Mouse (Mus musculus): Measurements from ENCODE around the gene Slc40a1. TPM values are rescaled to one million over a fixed set of nuclear protein-coding genes. Genes with fewer than 3 reads are reported as not detected.

The Slc40a1 gene
- total and polyA plus RNA-seq, 3 experiments, result 7.4 to 19.5 (median 13.5) TPM

DNA sequence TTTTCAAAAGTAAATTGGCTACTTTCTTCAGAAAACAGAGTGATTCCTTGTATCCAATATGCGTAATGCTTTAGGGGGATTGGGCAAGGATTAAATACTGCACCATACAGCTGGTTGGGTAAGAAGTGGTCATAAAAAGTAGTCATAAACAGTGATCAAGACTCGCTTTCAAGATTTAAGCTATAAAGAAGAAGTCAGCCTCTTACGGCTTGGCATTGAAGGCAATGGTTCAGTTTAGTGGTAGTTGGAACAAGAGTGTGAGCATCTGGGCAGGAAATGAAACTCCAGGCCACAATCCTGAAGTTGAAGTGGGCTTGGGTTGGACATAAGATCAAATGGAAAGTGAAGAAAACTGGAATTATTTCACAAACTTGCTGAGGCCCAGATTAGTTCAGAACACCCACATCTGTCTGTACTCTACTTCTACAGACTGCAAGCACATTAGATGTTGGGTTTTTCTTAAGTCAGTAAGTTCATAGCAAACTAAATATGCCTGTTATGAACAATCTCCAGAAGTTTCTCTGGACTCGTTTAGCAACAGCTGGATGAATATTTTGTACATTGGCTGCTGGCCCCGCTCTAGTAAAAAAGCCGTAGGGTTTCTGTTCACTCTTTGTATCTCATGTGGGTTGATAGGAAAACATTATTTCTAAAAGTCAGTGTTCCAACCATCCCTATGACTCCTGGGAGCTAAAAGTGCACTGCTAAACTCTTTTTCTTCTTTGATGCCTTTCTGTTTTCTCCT, 32.0 kb downstream of the Slc40a1 start:
- intact Hi-C loops (cut with DNase I), result no loop called here
- 74% methylated on average over 6 of the region's 6 CpGs for WGBS

GRCm38 (mm10) chr1:45891986-45892385, 34.3 kb downstream of the Slc40a1 start:
- no peak for DNase-seq
- no peaks in the 10 kb centered on the region; the same call in 1 of the 2 replicates for H3K4me1 ChIP-seq (ENCODE audit: control insufficient read depth, insufficient read depth, low read length)
- 52% methylated on average over 2 of the region's 2 CpGs for WGBS
- H3K4me3 ChIP-seq, result no peak overlapping the region
- no peak overlapping the region for H3K27ac ChIP-seq
- intact Hi-C loops (cut with DNase I), result no loop called here
- no peaks in the 10 kb centered on the region for H3K36me3 ChIP-seq (ENCODE audit: control insufficient read depth, insufficient read depth, low read length)
- TF ChIP-seq CTCF (IDR thresholded peaks at IDR 0.05) (no peak), POLR2A (IDR thresholded peaks at IDR 0.05; ENCODE audit: insufficient read depth, low read depth, low read length) (no peak), EP300 (IDR thresholded peaks at IDR 0.05; ENCODE audit: insufficient read depth, low read depth, low read length) (no peak)
- no peak overlapping the region for H3K9ac ChIP-seq (ENCODE audit: low read depth, low read length)
- no peaks in the 10 kb centered on the region for H3K27me3 ChIP-seq (ENCODE audit: control insufficient read depth, insufficient read depth, low read length)
- H3K79me2 ChIP-seq (replicated peaks; ENCODE audit: control insufficient read depth, insufficient read depth, low read length), result no peaks in the 10 kb centered on the region

More for the DNA sequence above, 32.0 kb downstream of the Slc40a1 start:
- DNase-seq, result peak in 1 of 2 experiments; percentile 14
- Histone ChIP-seq H3K27me3 (ENCODE audit: control insufficient read depth, insufficient read depth, low read length) (no peaks in the 10 kb centered on the region), H3K79me2 (replicated peaks; ENCODE audit: control insufficient read depth, insufficient read depth, low read length) (no peaks in the 10 kb centered on the region), H3K4me1 (ENCODE audit: control insufficient read depth, insufficient read depth, low read length) (no peaks in the 10 kb centered on the region; the same call in 1 of the 2 replicates), H3K27ac (peak overlapping the region; percentile 20), H3K36me3 (ENCODE audit: control insufficient read depth, insufficient read depth, low read length) (no peaks in the 10 kb centered on the region), H3K9ac (ENCODE audit: low read depth, low read length) (no peak overlapping the region), H3K4me3 (no peak overlapping the region)
- TF ChIP-seq POLR2A (IDR thresholded peaks at IDR 0.05; ENCODE audit: insufficient read depth, low read depth, low read length) (no peak), EP300 (IDR thresholded peaks at IDR 0.05; ENCODE audit: insufficient read depth, low read depth, low read length) (no peak), CTCF (IDR thresholded peaks at IDR 0.05) (no peak)

GRCm38 (mm10) chr1:45890173-45890572, 36.1 kb downstream of the Slc40a1 start, which contains the start of gene Gm5269:
Gm5269 (minus strand) TSS chr1:45890273.
- Histone ChIP-seq H3K4me1 (ENCODE audit: control insufficient read depth, insufficient read depth, low read length) (no peaks in the 10 kb centered on the region; the same call in 1 of the 2 replicates), H3K36me3 (ENCODE audit: control insufficient read depth, insufficient read depth, low read length) (no peaks in the 10 kb centered on the region)
- intact Hi-C loops (cut with DNase I), result no loop called here

DNA sequence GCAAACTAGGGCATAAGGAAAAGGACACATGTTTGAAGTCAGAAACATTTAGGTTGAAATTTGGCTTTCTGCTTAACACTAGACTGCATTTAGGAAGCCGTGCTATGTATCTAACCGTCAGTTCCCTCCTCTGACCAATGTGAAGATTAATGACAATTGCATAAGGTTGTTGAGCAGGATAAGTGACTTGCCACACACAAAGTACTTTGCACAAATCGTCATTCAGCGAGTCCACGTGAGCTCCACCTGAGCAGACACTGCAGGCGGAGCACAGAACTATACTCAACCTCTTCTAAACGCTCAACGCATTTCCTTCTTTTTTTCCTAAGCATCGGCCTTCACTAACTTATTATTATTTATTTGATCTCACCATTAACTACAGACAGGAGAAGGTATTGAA, 39.5 kb downstream of the Slc40a1 start:
- H3K27ac ChIP-seq, result no peak overlapping the region
- H3K9ac ChIP-seq (ENCODE audit: low read depth, low read length), result no peak overlapping the region
- WGBS, result 91% methylated on average over 9 of the region's 9 CpGs
- TF ChIP-seq EP300 (IDR thresholded peaks at IDR 0.05; ENCODE audit: insufficient read depth, low read depth, low read length) (no peak), POLR2A (IDR thresholded peaks at IDR 0.05; ENCODE audit: insufficient read depth, low read depth, low read length) (no peak), CTCF (IDR thresholded peaks at IDR 0.05) (no peak)
- H3K36me3 ChIP-seq (ENCODE audit: control insufficient read depth, insufficient read depth, low read length), result no peaks in the 10 kb centered on the region
- no peaks in the 10 kb centered on the region for H3K79me2 ChIP-seq (replicated peaks; ENCODE audit: control insufficient read depth, insufficient read depth, low read length)
- H3K4me3 ChIP-seq, result no peak overlapping the region
- H3K27me3 ChIP-seq (ENCODE audit: control insufficient read depth, insufficient read depth, low read length), result no peaks in the 10 kb centered on the region
- intact Hi-C loops (cut with DNase I), result no loop called here
- no peaks in the 10 kb centered on the region for H3K4me1 ChIP-seq (ENCODE audit: control insufficient read depth, insufficient read depth, low read length)
- DNase-seq, result no peak

More at GRCm38 (mm10) chr1:45890173-45890572, 36.1 kb downstream of the Slc40a1 start, which contains the start of gene Gm5269:
- Histone ChIP-seq H3K27ac (no peak within 1 kb of the TSS), H3K27me3 (ENCODE audit: control insufficient read depth, insufficient read depth, low read length) (no peaks in the 10 kb centered on the region), H3K4me3 (no peak within 1 kb of the TSS), H3K79me2 (replicated peaks; ENCODE audit: control insufficient read depth, insufficient read depth, low read length) (no peaks in the 10 kb centered on the region), H3K9ac (ENCODE audit: low read depth, low read length) (no peak within 1 kb of the TSS)
- no peak for DNase-seq
- TF ChIP-seq EP300 (IDR thresholded peaks at IDR 0.05; ENCODE audit: insufficient read depth, low read depth, low read length), result no peak
- no peak for TF ChIP-seq CTCF (IDR thresholded peaks at IDR 0.05)
- TF ChIP-seq POLR2A (IDR thresholded peaks at IDR 0.05; ENCODE audit: insufficient read depth, low read depth, low read length), result no peak

- Histone ChIP-seq H3K4me3 (no peak overlapping the region), H3K27ac (no peak overlapping the region), H3K79me2 (replicated peaks; ENCODE audit: control insufficient read depth, insufficient read depth, low read length) (no peaks in the 10 kb centered on the region), H3K36me3 (ENCODE audit: control insufficient read depth, insufficient read depth, low read length) (no peaks in the 10 kb centered on the region), H3K4me1 (ENCODE audit: control insufficient read depth, insufficient read depth, low read length) (no peaks in the 10 kb centered on the region), H3K9ac (ENCODE audit: low read depth, low read length) (no peak overlapping the region), H3K27me3 (ENCODE audit: control insufficient read depth, insufficient read depth, low read length) (no peaks in the 10 kb centered on the region)
- intact Hi-C loops (cut with DNase I), result no loop called here
- no peak for DNase-seq
- TF ChIP-seq POLR2A (IDR thresholded peaks at IDR 0.05; ENCODE audit: insufficient read depth, low read depth, low read length), result no peak
- TF ChIP-seq EP300 (IDR thresholded peaks at IDR 0.05; ENCODE audit: insufficient read depth, low read depth, low read length), result no peak
- TF ChIP-seq CTCF (IDR thresholded peaks at IDR 0.05), result no peak
Measured at GRCm38 (mm10) chr1:45883378-45883777, 42.9 kb downstream of the Slc40a1 start.

DNA sequence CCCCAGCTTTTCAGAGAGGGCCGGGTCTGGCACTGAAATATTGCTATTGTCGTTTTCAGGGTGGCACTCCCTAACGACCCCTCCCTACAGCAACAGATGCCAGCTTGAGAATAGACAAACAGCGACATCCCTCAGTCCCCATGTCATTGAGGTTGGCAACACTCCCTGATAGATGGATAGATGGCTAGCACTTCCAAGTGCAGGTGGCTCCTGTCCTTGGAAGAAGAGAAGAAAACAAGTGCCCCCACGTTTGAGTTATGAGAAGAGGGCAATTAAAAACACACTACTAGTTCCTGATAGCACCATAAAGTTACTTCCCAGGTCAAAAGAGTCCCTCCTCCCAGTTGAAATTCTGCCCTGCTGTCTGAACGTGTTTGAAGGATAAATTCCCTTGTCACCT, 44.2 kb downstream of the Slc40a1 start:
- 64% methylated on average over 6 of the region's 6 CpGs for WGBS
- H3K27me3 ChIP-seq (ENCODE audit: control insufficient read depth, insufficient read depth, low read length), result no peaks in the 10 kb centered on the region
- H3K4me1 ChIP-seq (ENCODE audit: control insufficient read depth, insufficient read depth, low read length), result no peaks in the 10 kb centered on the region
- TF ChIP-seq POLR2A (IDR thresholded peaks at IDR 0.05; ENCODE audit: insufficient read depth, low read depth, low read length) (no peak), CTCF (IDR thresholded peaks at IDR 0.05) (no peak), EP300 (IDR thresholded peaks at IDR 0.05; ENCODE audit: insufficient read depth, low read depth, low read length) (no peak)
- intact Hi-C loops (cut with DNase I), result no loop called here
- no peaks in the 10 kb centered on the region for H3K36me3 ChIP-seq (ENCODE audit: control insufficient read depth, insufficient read depth, low read length)
- H3K79me2 ChIP-seq (replicated peaks; ENCODE audit: control insufficient read depth, insufficient read depth, low read length), result no peaks in the 10 kb centered on the region
- H3K9ac ChIP-seq (ENCODE audit: low read depth, low read length), result no peak overlapping the region
- H3K27ac ChIP-seq, result no peak overlapping the region
- no peak overlapping the region for H3K4me3 ChIP-seq
- DNase-seq, result no peak

Data from heart, adult 2 months (tissue).